Mouse (Mus musculus) intestine, embryonic 14.5 days (tissue): ENCODE results near the gene Ror2. TPM values are rescaled to one million over a fixed set of nuclear protein-coding genes. Genes with fewer than 3 reads are reported as not detected.

Experiments
- ATAC-seq: fragments of 200-750 bp; cut with Nextera tagmentation; replicated peaks from 2 replicates; pipeline ENCODE4 v1.8.0; 2017; ENCODE audit warnings: low read depth, moderate number of reproducible peaks, moderate TSS enrichment, moderate library complexity; ENCODE audit not compliant: low FRiP score, low TSS enrichment
- DNase-seq: peaks from one replicate; pipeline ENCODE4 v3.0.0-alpha.2; 2018; ENCODE audit warnings: low spot score
- H3K27ac ChIP-seq: fragments of 300-500 bp; sonication (generic); 2 replicates; pipeline ENCODE4 v1.5.1; 2014; ENCODE audit warnings: low read depth, mild to moderate bottlenecking, control low read depth
- H3K27me3 ChIP-seq: fragments of 300-500 bp; sonication (generic); replicated peaks from 2 replicates; pipeline ENCODE4 v1.6.1; 2014; ENCODE audit warnings: low read length, control low read depth; ENCODE audit not compliant: control insufficient read depth, insufficient read depth
- H3K36me3 ChIP-seq: fragments of 300-500 bp; sonication (generic); 2 replicates; pipeline ENCODE4 v1.6.1; 2014; ENCODE audit warnings: low read length, control low read depth; ENCODE audit not compliant: control insufficient read depth, insufficient read depth
- H3K4me1 ChIP-seq: fragments of 300-500 bp; sonication (generic); replicated peaks from 2 replicates; pipeline ENCODE4 v1.6.1; 2014; ENCODE audit warnings: low read length, control low read depth, mixed read lengths; ENCODE audit not compliant: control insufficient read depth, insufficient read depth
- H3K4me2 ChIP-seq: fragments of 300-500 bp; sonication (generic); 2 replicates; pipeline ENCODE4 v1.6.1; 2014; ENCODE audit warnings: low read length
- H3K4me3 ChIP-seq: fragments of 300-500 bp; sonication (generic); 2 replicates; pipeline ENCODE4 v1.5.1; 2014; ENCODE audit warnings: low read depth, low read length, control low read depth, mixed read lengths
- H3K9ac ChIP-seq: fragments of 300-500 bp; sonication (generic); 2 replicates; pipeline ENCODE4 v1.6.1; 2014; ENCODE audit warnings: mild to moderate bottlenecking, low read length
- H3K9me3 ChIP-seq: fragments of 300-500 bp; sonication (generic); 2 replicates; pipeline ENCODE4 v1.6.1; 2016; ENCODE audit warnings: low read length, control low read depth; ENCODE audit not compliant: control insufficient read depth
- WGBS: fragments of 180-500 bp; shearing (Covaris S2); extraction: QIAGEN DNeasy Blood & Tissue Kit; methylation state at CpG from one replicate; pipeline ENCODE4 v1.1.7; 2014; 5-methylcytosine and 5-hydroxymethylcytosine counted together
- polyA plus RNA-seq: library from polyadenylated mRNA; unstranded; fragments of >200 nt; fragmentation: Nextera tagmentation; extraction: Ambion mirVana; gene quantifications from 2 replicates; pipeline ENCODE4 v1.2.1, GENCODE M21; 2014

The Ror2 gene
- polyA plus RNA-seq, 1 experiment from 2014 or later, result 18.5 TPM

DNA sequence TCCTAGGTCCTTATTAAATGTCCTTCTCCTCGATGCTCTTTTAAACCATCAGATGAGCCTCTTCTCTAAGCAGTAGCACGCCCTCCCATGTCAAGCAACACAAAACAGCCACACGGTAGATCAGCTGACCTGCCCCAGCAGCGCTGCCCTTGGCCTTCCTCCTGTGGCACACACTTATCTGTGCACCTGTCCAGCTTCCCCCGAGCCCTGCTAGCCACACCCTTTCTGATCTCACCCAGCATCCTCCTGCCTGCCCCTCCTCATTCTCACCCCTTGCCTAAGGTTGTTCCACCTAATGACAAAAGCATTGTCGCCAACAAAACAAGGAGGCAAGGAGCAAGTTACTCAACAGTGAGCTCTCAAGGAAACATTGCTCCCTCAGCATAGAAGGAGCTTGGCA lies 18.1 kb downstream of the Ror2 start:
- no peaks in the 10 kb centered on the region for H3K27me3 ChIP-seq
- H3K36me3 ChIP-seq, result no peaks in the 10 kb centered on the region
- peaks cover 38% of the 10 kb centered on the region for H3K4me1 ChIP-seq
- no peak overlapping the region for H3K4me3 ChIP-seq
- ATAC-seq (no peak), DNase-seq (no peak)
- no peaks in the 10 kb centered on the region for H3K9me3 ChIP-seq
- peak overlapping the region; percentile 7; the same call in 1 of the 2 replicates for H3K27ac ChIP-seq
- H3K4me2 ChIP-seq, result no peak overlapping the region
- no peak overlapping the region for H3K9ac ChIP-seq
- 56% methylated on average over 6 of the region's 6 CpGs for WGBS

DNA sequence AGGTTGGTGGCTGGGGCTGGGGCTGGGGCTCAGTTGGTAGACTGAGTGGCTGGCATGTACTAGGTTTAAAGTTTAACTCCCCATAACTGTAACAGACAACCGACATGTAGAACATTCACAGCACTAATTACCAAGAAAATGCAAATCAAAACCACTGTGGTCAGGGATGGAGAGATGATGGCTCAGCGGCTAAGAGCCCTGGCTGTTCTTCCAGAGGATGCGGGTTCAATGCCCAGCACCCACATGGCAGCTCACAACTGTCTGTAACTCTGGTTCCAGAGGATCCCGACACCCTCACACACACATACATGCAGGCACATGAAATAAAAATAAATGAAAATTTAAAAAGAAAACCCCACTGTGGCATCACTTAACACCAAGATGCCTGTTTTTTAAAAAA lies 18.8 kb downstream of the Ror2 start:
- Histone ChIP-seq H3K4me3 (no peak overlapping the region), H3K4me2 (peak overlapping the region; percentile 13; the same call in 1 of the 2 replicates), H3K9ac (no peak overlapping the region), H3K36me3 (no peaks in the 10 kb centered on the region), H3K27ac (peak overlapping the region; percentile 60), H3K27me3 (no peaks in the 10 kb centered on the region), H3K4me1 (peaks cover 44% of the 10 kb centered on the region), H3K9me3 (no peaks in the 10 kb centered on the region)
- no peak for DNase-seq
- ATAC-seq, result no peak
- 87% methylated on average over 4 of the region's 4 CpGs for WGBS

DNA sequence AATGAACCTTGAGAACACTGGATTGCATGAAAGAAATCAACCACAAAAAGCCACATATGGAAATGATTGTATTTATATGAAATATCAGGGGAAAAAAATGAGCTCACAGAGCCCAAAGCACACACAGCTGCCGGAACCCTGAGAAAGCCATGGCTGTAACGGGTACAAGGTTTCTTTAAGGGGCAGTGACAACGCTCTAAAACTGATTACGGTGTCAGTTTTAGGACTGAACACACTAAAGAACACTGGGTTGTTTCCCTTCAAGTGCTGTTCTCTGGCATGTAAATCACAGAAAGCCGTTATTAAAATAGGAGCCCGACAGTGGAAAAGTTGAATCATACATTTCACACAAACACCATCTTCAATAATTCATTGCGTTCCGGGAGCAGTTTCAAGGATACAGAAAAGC lies 19.4 kb downstream of the Ror2 start:
- H3K27ac ChIP-seq, result peak overlapping the region; percentile 60; the same call in 1 of the 2 replicates
- no peak for ATAC-seq
- 40% methylated on average over 8 of the region's 8 CpGs for WGBS
- H3K9ac ChIP-seq, result no peak overlapping the region
- H3K4me3 ChIP-seq, result no peak overlapping the region
- peak overlapping the region; percentile 13; the same call in 1 of the 2 replicates for H3K4me2 ChIP-seq
- H3K27me3 ChIP-seq, result no peaks in the 10 kb centered on the region
- no peaks in the 10 kb centered on the region for H3K36me3 ChIP-seq
- no peaks in the 10 kb centered on the region for H3K9me3 ChIP-seq
- DNase-seq, result no peak
- peaks cover 48% of the 10 kb centered on the region for H3K4me1 ChIP-seq

DNA sequence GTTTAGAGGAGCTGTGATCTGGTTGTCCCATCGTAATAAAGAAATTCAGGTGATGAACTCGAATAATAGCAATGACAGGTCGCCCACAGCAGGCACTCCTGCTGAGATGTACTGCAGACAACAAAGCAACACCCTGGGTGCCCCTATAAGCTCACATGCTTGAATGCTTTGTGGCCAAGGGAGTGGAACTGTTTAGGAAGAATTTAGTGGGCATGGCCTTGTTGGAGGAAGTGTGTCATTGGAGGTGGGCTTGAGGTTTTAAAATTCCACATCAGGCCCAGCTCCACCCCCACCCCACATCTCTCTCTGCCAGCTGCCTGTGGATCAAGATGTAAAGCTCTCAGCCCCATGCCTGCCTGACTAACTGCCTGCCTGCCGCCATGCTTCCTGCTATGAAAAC lies 21.0 kb downstream of the Ror2 start:
- no peak overlapping the region for H3K27ac ChIP-seq
- no peak overlapping the region for H3K9ac ChIP-seq
- H3K4me2 ChIP-seq, result no peak overlapping the region
- DNase-seq, result no peak
- no peak for ATAC-seq
- 92% methylated on average over 4 of the region's 4 CpGs for WGBS
- H3K27me3 ChIP-seq, result no peaks in the 10 kb centered on the region
- H3K4me3 ChIP-seq, result no peak overlapping the region
- no peaks in the 10 kb centered on the region for H3K36me3 ChIP-seq
- no peaks in the 10 kb centered on the region for H3K9me3 ChIP-seq
- peaks cover 64% of the 10 kb centered on the region for H3K4me1 ChIP-seq

DNA sequence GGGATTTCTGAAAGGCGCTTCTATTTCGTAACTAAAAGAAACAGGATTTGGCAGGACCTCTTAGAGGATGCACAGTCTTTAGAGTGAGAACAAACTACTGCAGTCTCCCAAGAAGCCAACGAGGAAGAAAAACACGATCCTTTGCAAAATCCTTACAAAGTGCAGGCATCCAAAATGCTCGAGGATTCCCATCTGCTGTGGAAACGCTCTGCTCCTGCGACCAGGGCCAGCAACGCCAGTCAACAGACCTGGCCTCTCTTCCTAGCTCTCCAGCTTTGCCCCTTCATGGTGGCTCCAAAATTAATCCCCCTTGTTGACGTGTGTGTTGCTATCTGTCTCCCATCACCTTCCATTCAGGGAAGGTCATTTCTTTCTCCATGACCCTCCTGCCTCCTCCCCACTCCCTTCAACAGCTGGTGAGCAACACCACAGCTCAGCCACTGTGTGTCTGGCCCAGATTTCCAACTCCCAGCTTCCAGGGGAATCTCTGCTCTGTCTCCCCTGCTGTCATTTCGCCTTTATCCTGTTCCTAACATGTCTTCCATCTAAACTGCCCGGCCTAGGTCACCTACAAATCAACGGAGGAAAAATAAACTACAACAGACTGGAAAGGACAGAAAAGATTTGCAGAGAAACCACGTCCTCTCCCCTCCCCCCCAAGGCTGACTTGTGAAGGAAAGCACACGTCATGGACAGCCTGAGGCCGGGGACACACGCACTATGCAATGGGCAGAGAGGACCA lies 23.2 kb downstream of the Ror2 start:
- H3K4me2 ChIP-seq, result peak overlapping the region; percentile 24
- no peak overlapping the region for H3K4me3 ChIP-seq
- peak; percentile 76 for ATAC-seq

DNA sequence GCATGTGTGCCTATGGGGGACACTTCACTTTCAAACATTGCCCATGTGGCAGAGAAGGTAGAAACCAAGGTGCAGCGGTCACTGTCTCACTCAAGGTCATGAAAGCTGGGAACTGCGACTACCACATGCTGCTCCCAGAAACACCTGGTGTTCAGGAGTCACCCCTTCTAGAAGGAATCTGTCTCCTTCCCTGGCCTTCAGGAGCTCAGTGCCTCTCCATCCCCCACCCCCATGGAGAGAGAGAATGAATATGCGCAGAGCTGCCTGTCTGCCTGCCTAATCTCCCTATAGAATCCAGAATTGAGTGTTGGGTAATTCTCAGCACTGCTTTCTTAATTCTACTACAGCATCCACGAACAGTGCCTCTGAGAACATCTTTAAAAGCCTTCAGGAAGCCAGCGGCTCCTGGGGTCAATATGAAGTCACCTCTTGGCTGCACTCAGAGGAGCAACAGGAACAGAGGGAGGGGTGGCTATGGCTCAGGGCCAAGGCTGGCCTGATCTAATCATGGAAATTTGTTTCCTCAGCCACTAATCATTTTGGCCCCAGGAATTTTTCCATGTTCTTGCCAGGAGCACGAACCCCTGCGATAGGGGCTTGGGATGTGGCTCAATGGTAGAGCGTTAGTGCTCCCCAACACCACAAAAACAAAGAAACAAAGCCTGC lies 24.7 kb downstream of the Ror2 start:
- Histone ChIP-seq H3K4me3 (no peak overlapping the region), H3K9ac (no peak overlapping the region), H3K9me3 (no peaks in the 10 kb centered on the region), H3K4me2 (no peak overlapping the region), H3K4me1 (peaks cover 77% of the 10 kb centered on the region), H3K27me3 (no peaks in the 10 kb centered on the region), H3K27ac (peak overlapping the region; percentile 83; the same call in 1 of the 2 replicates), H3K36me3 (no peaks in the 10 kb centered on the region)
- WGBS, result 46% methylated on average over 8 of the region's 8 CpGs
- ATAC-seq (no peak), DNase-seq (no peak)

More for the DNA sequence above, 23.2 kb downstream of the Ror2 start:
- Histone ChIP-seq H3K27ac (peak overlapping the region; percentile 83), H3K27me3 (no peaks in the 10 kb centered on the region), H3K36me3 (no peaks in the 10 kb centered on the region), H3K9me3 (no peaks in the 10 kb centered on the region), H3K4me1 (peaks cover 79% of the 10 kb centered on the region), H3K9ac (no peak overlapping the region)
- DNase-seq, result peak; percentile 67
- 27% methylated on average over 16 of the region's 16 CpGs for WGBS

DNA sequence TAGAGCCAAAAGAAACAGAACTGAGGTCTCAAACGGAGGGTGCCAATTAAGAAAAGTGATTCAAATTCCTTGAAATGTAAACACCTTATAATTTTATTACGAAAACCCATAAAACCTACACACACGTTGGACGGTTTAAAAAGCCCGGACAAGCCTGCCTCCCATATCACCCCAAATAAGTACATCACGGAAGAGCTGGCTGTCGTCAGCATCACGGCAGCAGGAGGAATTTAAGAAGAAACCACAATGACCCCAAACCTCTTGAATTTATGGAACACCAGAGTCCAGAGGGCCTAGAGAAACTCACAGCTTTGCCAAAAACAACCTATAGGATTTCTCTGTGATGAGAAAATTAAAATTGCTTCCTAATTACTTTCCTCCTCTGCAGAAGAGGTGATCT lies 27.0 kb downstream of the Ror2 start:
- H3K4me1 ChIP-seq, result peaks cover 80% of the 10 kb centered on the region
- H3K9ac ChIP-seq, result no peak overlapping the region
- H3K27ac ChIP-seq, result peak overlapping the region; percentile 58
- no peak overlapping the region for H3K4me3 ChIP-seq
- ATAC-seq (no peak), DNase-seq (no peak)
- no peaks in the 10 kb centered on the region for H3K9me3 ChIP-seq
- no peaks in the 10 kb centered on the region for H3K27me3 ChIP-seq
- no peaks in the 10 kb centered on the region for H3K36me3 ChIP-seq
- 25% methylated on average over 8 of the region's 8 CpGs for WGBS
- peak overlapping the region; percentile 33 for H3K4me2 ChIP-seq

DNA sequence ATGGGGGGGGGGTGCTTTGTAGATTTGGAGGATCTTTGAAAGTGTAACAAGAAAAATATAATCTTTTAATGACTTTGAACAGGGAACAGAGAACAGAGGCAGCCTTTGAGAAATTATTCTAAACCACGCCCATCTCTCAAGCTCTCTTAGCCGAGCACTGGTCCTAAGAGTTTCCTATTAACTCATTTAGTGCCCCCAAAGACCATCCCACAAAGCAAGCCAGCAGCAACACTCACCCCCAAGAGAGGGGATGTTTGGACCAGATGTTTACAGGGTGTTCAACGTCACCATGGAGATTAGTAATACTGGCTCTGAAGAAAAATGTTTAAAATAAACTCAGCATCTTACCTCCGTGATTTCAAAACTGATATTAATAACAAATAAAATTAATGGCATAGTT lies 27.4 kb downstream of the Ror2 start:
- Histone ChIP-seq H3K27ac (no peak overlapping the region; the same call in 1 of the 2 replicates), H3K4me1 (peaks cover 76% of the 10 kb centered on the region), H3K9me3 (no peaks in the 10 kb centered on the region), H3K27me3 (no peaks in the 10 kb centered on the region), H3K4me2 (peak overlapping the region; percentile 33; the same call in 1 of the 2 replicates), H3K4me3 (no peak overlapping the region), H3K9ac (no peak overlapping the region), H3K36me3 (no peaks in the 10 kb centered on the region)
- no peak for ATAC-seq
- WGBS, result 27% methylated on average over 4 of the region's 4 CpGs
- DNase-seq, result no peak
